Mouse (Mus musculus) embryonic fibroblast, embryonic 13.5 days (primary cell): ENCODE data around the gene Kpna2.

Experiments
- CTCF ChIP-seq: IDR thresholded peaks from 2 replicates; pipeline ENCODE4 v1.5.1; 2011; ENCODE audit warnings: mild to moderate bottlenecking, control low read depth, low read length, moderate library complexity, borderline replicate concordance; ENCODE audit not compliant: insufficient read depth
- POLR2A ChIP-seq: IDR thresholded peaks from 2 replicates; pipeline ENCODE4 v1.6.1; 2011; ENCODE audit warnings: low read depth, mild to moderate bottlenecking, control low read depth, low read length, moderate library complexity

DNA sequence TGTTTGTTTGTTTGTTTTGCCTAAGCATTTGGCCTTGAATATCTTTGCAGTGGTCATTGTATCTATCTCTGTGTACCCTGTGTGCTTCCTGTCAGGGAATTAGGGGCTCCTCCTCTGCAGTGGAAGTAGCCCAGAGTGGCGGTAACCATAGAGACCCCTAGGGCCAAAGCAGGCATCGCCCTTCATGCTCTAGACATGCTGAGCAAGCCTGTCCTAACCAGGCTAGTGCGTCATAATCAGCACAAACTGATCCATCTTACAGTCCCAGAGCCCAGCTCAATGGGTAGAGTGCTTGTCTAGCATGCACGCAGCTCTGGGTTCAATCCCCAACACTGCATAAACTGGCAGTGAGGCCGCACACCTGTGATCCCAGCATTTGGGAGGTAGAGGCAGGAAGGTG is 40.2 kb downstream of the Kpna2 start:
- TF ChIP-seq CTCF (no peak), POLR2A (no peak)
